Mouse (Mus musculus): ENCODE results near the gene Ppp2r1b.

- TF ChIP-seq POLR2A (IDR thresholded peaks at IDR 0.05; ENCODE audit: extremely low read depth, insufficient read depth, low read length) (no peak), CTCF (IDR thresholded peaks at IDR 0.05; ENCODE audit: low read depth, low read length) (no peak)
Measured at GRCm38 (mm10) chr9:50941804-50942401, 96.8 kb downstream of the Ppp2r1b start.

All from liver, adult 2 months (tissue).